Mouse (Mus musculus): ENCODE results near the gene Wfs1.

Gene Wfs1

GRCm38 (mm10) chr5:36933383-36933782 is 55.6 kb downstream of the Wfs1 start:
- no peak for DNase-seq (ENCODE audit: low spot score in 2 of 2)

DNA sequence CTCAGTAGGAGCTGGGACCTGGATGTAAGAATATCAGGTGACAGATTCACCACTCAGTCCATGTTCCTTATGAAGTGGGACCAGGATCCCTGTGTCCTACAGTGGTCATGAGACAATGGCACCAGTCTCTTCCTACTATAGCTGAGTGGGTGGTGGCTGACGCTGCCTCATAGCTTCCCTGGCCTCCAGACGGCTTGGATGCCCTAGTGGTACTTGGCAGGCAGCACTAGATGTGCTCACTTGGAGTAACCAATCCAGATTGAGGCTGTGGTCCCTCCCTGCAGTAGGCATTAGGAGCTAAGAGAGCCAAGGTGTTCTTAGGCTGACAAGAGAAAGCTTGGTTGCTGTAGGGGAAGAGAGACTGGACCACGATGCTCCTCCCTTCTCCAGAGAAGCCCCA is 59.6 kb downstream of the Wfs1 start:
- no peak for DNase-seq (ENCODE audit: low spot score in 2 of 2)

DNA sequence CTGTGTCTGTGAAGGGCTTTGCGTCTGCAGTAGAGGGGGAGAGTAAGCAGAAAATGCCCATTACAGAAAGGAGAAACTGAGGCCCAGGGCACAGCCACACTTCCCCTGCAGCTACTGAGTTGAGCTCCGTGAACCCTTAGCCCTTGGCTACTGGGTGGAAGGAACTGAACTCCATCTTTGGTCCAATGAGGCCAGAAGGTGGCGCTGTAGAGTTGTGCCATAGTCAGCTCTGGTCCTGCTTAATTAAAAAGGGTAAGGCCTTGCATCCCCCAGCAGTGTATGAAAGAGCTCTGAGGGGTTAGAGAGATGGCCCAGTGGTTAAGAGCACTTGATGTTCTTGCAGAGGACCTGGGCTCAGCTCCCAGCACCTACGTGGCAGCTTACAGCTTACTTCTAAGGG is 60.3 kb downstream of the Wfs1 start:
- DNase-seq (ENCODE audit: low spot score in 2 of 2) = no peak

GRCm38 (mm10) chr5:36923826-36924700 is 64.9 kb downstream of the Wfs1 start:
- no peak for DNase-seq (ENCODE audit: low spot score in 2 of 2)

GRCm38 (mm10) chr5:36922811-36923210 is 66.2 kb downstream of the Wfs1 start:
- no peak for DNase-seq (ENCODE audit: low spot score in 2 of 2)

- no peak for DNase-seq (ENCODE audit: low spot score in 2 of 2)
Measured at GRCm38 (mm10) chr5:36921871-36922270, 67.1 kb downstream of the Wfs1 start.

DNA sequence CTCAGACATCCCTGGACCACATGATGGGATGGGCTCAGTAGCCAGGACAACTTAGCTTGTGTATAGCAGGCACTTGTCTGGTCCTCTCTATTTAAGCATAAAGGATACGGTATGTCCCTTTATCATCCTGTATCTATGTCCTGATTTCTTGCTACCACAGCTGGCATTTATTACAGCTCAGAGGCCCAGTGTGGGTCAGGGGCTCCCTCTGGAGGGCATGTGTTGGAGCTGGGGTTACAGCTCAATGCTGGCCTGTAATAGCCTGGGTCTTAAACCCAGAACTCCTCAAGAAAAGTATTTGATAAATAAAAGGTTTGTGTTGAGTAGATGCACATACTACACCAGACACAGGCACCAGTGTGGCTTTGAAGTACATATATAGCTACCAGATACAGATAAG is 68.9 kb downstream of the Wfs1 start:
- DNase-seq (ENCODE audit: low spot score in 2 of 2) = no peak

DNA sequence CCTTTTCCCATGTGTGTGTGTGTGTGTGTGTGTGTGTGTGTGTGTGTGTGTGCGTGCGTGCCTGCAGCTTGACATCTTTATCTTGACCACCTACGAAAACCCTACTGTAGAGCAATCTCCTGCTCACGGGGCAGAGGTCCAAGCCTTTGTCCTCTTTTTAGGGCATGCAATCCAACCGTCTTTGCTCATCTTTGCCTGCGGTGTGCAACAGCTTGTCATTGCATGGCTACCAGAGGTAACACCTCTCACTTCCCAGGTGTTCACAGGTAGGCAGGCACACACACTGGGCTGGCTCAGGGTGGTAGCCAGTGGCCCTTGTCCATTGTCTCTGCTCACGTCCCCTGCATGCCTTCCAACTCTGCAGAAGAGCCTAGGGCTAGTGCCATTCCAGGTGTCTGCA is 71.0 kb downstream of the Wfs1 start:
- no peak for DNase-seq (ENCODE audit: low spot score in 2 of 2)

GRCm38 (mm10) chr5:36917245-36917644 is 71.8 kb downstream of the Wfs1 start:
- DNase-seq (ENCODE audit: low spot score in 2 of 2) = no peak

GRCm38 (mm10) chr5:36916581-36916980 is 72.4 kb downstream of the Wfs1 start:
- no peak for DNase-seq (ENCODE audit: low spot score in 2 of 2)

Data from urinary bladder, postnatal 4 days (tissue).